Mouse (Mus musculus): ENCODE measurements around the gene Ap3b1. TPM values are rescaled to one million over a fixed set of nuclear protein-coding genes. Genes with fewer than 3 reads are reported as not detected.

Ap3b1 gene
- total RNA-seq, 2 experiments from 2014 or later: 58.5 to 58.9 TPM

GRCm38 (mm10) chr13:94384931-94385570 is 26.3 kb downstream of the Ap3b1 start:
- H3K27ac ChIP-seq: no peak overlapping the region
- H3K4me3 ChIP-seq: no peak overlapping the region
- no peak for TF ChIP-seq CTCF (conservative IDR thresholded peaks at IDR 0.05)
- no peak for DNase-seq (ENCODE audit: low spot score in 2 of 2)

GRCm38 (mm10) chr13:94388566-94388965 is 29.8 kb downstream of the Ap3b1 start:
- H3K27ac ChIP-seq: no peak overlapping the region
- no peak for DNase-seq (ENCODE audit: low spot score in 2 of 2)
- no peak for TF ChIP-seq CTCF (conservative IDR thresholded peaks at IDR 0.05)
- H3K4me3 ChIP-seq: no peak overlapping the region

GRCm38 (mm10) chr13:94389541-94389940 is 30.8 kb downstream of the Ap3b1 start:
- H3K27ac ChIP-seq: no peak overlapping the region
- H3K4me3 ChIP-seq: no peak overlapping the region
- no peak for DNase-seq (ENCODE audit: low spot score in 2 of 2)
- TF ChIP-seq CTCF (conservative IDR thresholded peaks at IDR 0.05): no peak

- TF ChIP-seq CTCF (conservative IDR thresholded peaks at IDR 0.05): no peak
- Histone ChIP-seq H3K4me3 (no peak overlapping the region), H3K27ac (no peak overlapping the region)
- no peak for DNase-seq (ENCODE audit: low spot score in 2 of 2)
Measured at GRCm38 (mm10) chr13:94392282-94392681, 33.5 kb downstream of the Ap3b1 start.

- Histone ChIP-seq H3K4me3 (no peak overlapping the region), H3K27ac (no peak overlapping the region)
- no peak for DNase-seq (ENCODE audit: low spot score in 2 of 2)
- TF ChIP-seq CTCF (conservative IDR thresholded peaks at IDR 0.05): no peak
Measured at GRCm38 (mm10) chr13:94394486-94394885, 35.7 kb downstream of the Ap3b1 start.

- Histone ChIP-seq H3K27ac (peak overlapping the region; percentile 72), H3K4me3 (no peak overlapping the region)
- no peak for DNase-seq (ENCODE audit: low spot score in 2 of 2)
- no peak for TF ChIP-seq CTCF (conservative IDR thresholded peaks at IDR 0.05)
Measured at GRCm38 (mm10) chr13:94395763-94396162, 37.0 kb downstream of the Ap3b1 start.

- TF ChIP-seq CTCF (conservative IDR thresholded peaks at IDR 0.05): no peak
- peak overlapping the region; percentile 72 for H3K27ac ChIP-seq
- DNase-seq (ENCODE audit: low spot score in 2 of 2): no peak
- H3K4me3 ChIP-seq: no peak overlapping the region
Measured at GRCm38 (mm10) chr13:94396392-94396920, 37.7 kb downstream of the Ap3b1 start.

- Histone ChIP-seq H3K4me3 (no peak overlapping the region), H3K27ac (peak overlapping the region; percentile 87)
- 0 out of 2 replicates have a peak, but pooled peaks have one; percentile 5 for TF ChIP-seq CTCF (conservative IDR thresholded peaks at IDR 0.05)
- peak in 1 of 2 experiments; percentile 31 for DNase-seq (ENCODE audit: low spot score in 2 of 2)
Measured at GRCm38 (mm10) chr13:94398568-94399374, 40.0 kb downstream of the Ap3b1 start.

GRCm38 (mm10) chr13:94400465-94400864 is 41.7 kb downstream of the Ap3b1 start:
- DNase-seq (ENCODE audit: low spot score in 2 of 2): no peak
- Histone ChIP-seq H3K4me3 (no peak overlapping the region), H3K27ac (no peak overlapping the region)
- no peak for TF ChIP-seq CTCF (conservative IDR thresholded peaks at IDR 0.05)

GRCm38 (mm10) chr13:94423600-94423999 is 64.8 kb downstream of the Ap3b1 start:
- TF ChIP-seq CTCF (conservative IDR thresholded peaks at IDR 0.05): no peak
- no peak overlapping the region for H3K4me3 ChIP-seq
- no peak overlapping the region for H3K27ac ChIP-seq
- DNase-seq (ENCODE audit: low spot score in 2 of 2): no peak

GRCm38 (mm10) chr13:94429567-94429966 is 70.8 kb downstream of the Ap3b1 start:
- Histone ChIP-seq H3K4me3 (no peak overlapping the region), H3K27ac (no peak overlapping the region)
- 0 out of 2 replicates have a peak, but pooled peaks have one; percentile 8 for TF ChIP-seq CTCF (conservative IDR thresholded peaks at IDR 0.05)
- DNase-seq (ENCODE audit: low spot score in 2 of 2): no peak

GRCm38 (mm10) chr13:94439386-94439785 is 80.6 kb downstream of the Ap3b1 start:
- H3K4me3 ChIP-seq: no peak overlapping the region
- TF ChIP-seq CTCF (conservative IDR thresholded peaks at IDR 0.05): no peak
- no peak for DNase-seq (ENCODE audit: low spot score in 2 of 2)
- H3K27ac ChIP-seq: no peak overlapping the region

GRCm38 (mm10) chr13:94441199-94441598 is 82.4 kb downstream of the Ap3b1 start:
- H3K4me3 ChIP-seq: no peak overlapping the region
- TF ChIP-seq CTCF (conservative IDR thresholded peaks at IDR 0.05): no peak
- DNase-seq (ENCODE audit: low spot score in 2 of 2): no peak
- no peak overlapping the region; the same call in 1 of the 2 replicates for H3K27ac ChIP-seq
